Mouse (Mus musculus) myocyte (in vitro differentiated cells): ENCODE measurements around the gene Cyp2j12. TPM values are rescaled to one million over a fixed set of nuclear protein-coding genes. Genes with fewer than 3 reads are reported as not detected.
A peak's percentile ranks its signal among the peaks of the same experiment; 100 is the strongest.
"Not testable (repeated sequence)": the region's sequence is repeated elsewhere in the genome, so short reads cannot be mapped to it uniquely, and the experiment has no call there.

Experiments
- H3K27me3 ChIP-seq: one replicate; pipeline ENCODE4 v1.6.1; 2011; ENCODE audit not compliant: control insufficient read depth, insufficient read depth, insufficient read length
- H3K36me3 ChIP-seq: one replicate; pipeline ENCODE4 v1.6.1; 2011; ENCODE audit not compliant: control insufficient read depth, insufficient read depth
- H3K4me2 ChIP-seq: one replicate; pipeline ENCODE4 v1.6.1; 2011; ENCODE audit warnings: low read depth, control low read depth
- H3K4me3 ChIP-seq: one replicate; pipeline ENCODE4 v1.5.1; 2011; ENCODE audit warnings: mild to moderate bottlenecking, control low read depth, moderate library complexity
- H3K79me2 ChIP-seq: one replicate; pipeline ENCODE4 v1.6.1; 2011; ENCODE audit not compliant: control insufficient read depth, insufficient read depth
- H3ac ChIP-seq: one replicate; pipeline ENCODE4 v1.6.1; 2011; ENCODE audit not compliant: control insufficient read depth, insufficient read length
- CEBPB ChIP-seq: IDR thresholded peaks from 2 replicates; pipeline ENCODE4 v1.6.1; 2011; ENCODE audit warnings: mild to moderate bottlenecking, moderate library complexity; ENCODE audit not compliant: poor library complexity, insufficient read depth, severe bottlenecking
- E2F4 ChIP-seq: IDR thresholded peaks from one replicate; pipeline ENCODE4 v1.6.1; 2011; ENCODE audit warnings: mild to moderate bottlenecking, control low read depth, moderate library complexity; ENCODE audit not compliant: insufficient read depth
- MAX ChIP-seq: IDR thresholded peaks from one replicate; pipeline ENCODE4 v1.6.1; 2011; ENCODE audit warnings: low read depth, mild to moderate bottlenecking, control low read depth
- MYOD1 ChIP-seq, 3 experiments: IDR thresholded peaks; one replicate each; pipeline ENCODE4 v1.6.1; 2011; ENCODE audit warnings: control low read depth in 2 of 3, low read depth in 2 of 3, mild to moderate bottlenecking in 2 of 3, moderate library complexity in 1 of 3; ENCODE audit not compliant: insufficient read length in 2 of 3, control insufficient read depth in 1 of 3
- MYOG ChIP-seq, 3 experiments: IDR thresholded peaks; one replicate each; pipeline ENCODE4 v1.6.1; 2011; ENCODE audit warnings: control low read depth in 2 of 3, low read depth in 2 of 3, mild to moderate bottlenecking in 2 of 3; ENCODE audit not compliant: insufficient read length in 2 of 3, control insufficient read depth in 1 of 3, insufficient read depth in 1 of 3
- POLR2A ChIP-seq: IDR thresholded peaks from one replicate; pipeline ENCODE4 v1.6.1; 2011; ENCODE audit warnings: low read depth, mild to moderate bottlenecking, control low read depth, moderate library complexity; ENCODE audit not compliant: insufficient read length
- POLR2AphosphoS2 ChIP-seq: IDR thresholded peaks from one replicate; pipeline ENCODE4 v1.6.1; 2011; ENCODE audit warnings: low read depth, control low read depth; ENCODE audit not compliant: insufficient read length
- REST ChIP-seq: IDR thresholded peaks from one replicate; pipeline ENCODE4 v1.6.1; 2011; ENCODE audit warnings: mild to moderate bottlenecking, control low read depth, moderate library complexity; ENCODE audit not compliant: insufficient read depth, insufficient read length
- SRF ChIP-seq: IDR thresholded peaks from one replicate; pipeline ENCODE4 v1.6.1; 2011; ENCODE audit warnings: low read depth; ENCODE audit not compliant: control insufficient read depth, insufficient read length
- TCF12 ChIP-seq: IDR thresholded peaks from one replicate; pipeline ENCODE4 v1.6.1; 2011; ENCODE audit warnings: mild to moderate bottlenecking, control low read depth; ENCODE audit not compliant: poor library complexity, insufficient read depth, severe bottlenecking
- TCF3 ChIP-seq: IDR thresholded peaks from one replicate; pipeline ENCODE4 v1.6.1; 2011; ENCODE audit warnings: low read depth, control low read depth; ENCODE audit not compliant: insufficient read length
- USF1 ChIP-seq: IDR thresholded peaks from one replicate; pipeline ENCODE4 v1.6.1; 2011; ENCODE audit warnings: low read depth, mild to moderate bottlenecking, control low read depth, moderate library complexity
- polyA plus RNA-seq: library from polyadenylated mRNA; unstranded; fragments of >200 nt; fragmentation: generic; extraction: Trizol; gene quantifications from one replicate; pipeline ENCODE4 v1.2.1, GENCODE M21; 2012; ENCODE audit warnings: missing spikeins

Cyp2j12 gene
- polyA plus RNA-seq, 1 experiment, result not detected

GRCm38 (mm10) chr4:96161575-96161974, 20.6 kb upstream of the Cyp2j12 start:
- H3K4me2 ChIP-seq, result no peak overlapping the region
- no peak overlapping the region for H3K4me3 ChIP-seq
- TF ChIP-seq CEBPB (no peak), REST (no peak), POLR2AphosphoS2 (no peak), SRF (no peak), POLR2A (no peak), E2F4 (no peak), MAX (no peak), TCF3 (no peak), USF1 (no peak), MYOG (IDR thresholded peaks at IDR 0.05; ENCODE audit: control insufficient read depth in 1 of 3, insufficient read depth in 1 of 3, insufficient read length in 2 of 3, low read depth in 2 of 3) (no peak), MYOD1 (IDR thresholded peaks at IDR 0.05; ENCODE audit: control insufficient read depth in 1 of 3, insufficient read length in 2 of 3, low read depth in 2 of 3) (no peak), TCF12 (no peak)
- no peaks in the 10 kb centered on the region for H3K79me2 ChIP-seq
- no peaks in the 10 kb centered on the region for H3K36me3 ChIP-seq
- H3K27me3 ChIP-seq, result no peaks in the 10 kb centered on the region
- H3ac ChIP-seq, result no peak overlapping the region

GRCm38 (mm10) chr4:96139226-96139625, 1.7 kb downstream of the Cyp2j12 start:
- Histone ChIP-seq H3K36me3 (no peaks in the 10 kb centered on the region), H3K4me3 (no peak overlapping the region), H3ac (no peak overlapping the region), H3K79me2 (no peaks in the 10 kb centered on the region), H3K27me3 (no peaks in the 10 kb centered on the region), H3K4me2 (no peak overlapping the region)
- no peak for TF ChIP-seq POLR2AphosphoS2
- TF ChIP-seq USF1, result no peak
- no peak for TF ChIP-seq CEBPB
- TF ChIP-seq E2F4, result no peak
- TF ChIP-seq SRF, result no peak
- TF ChIP-seq MYOG (IDR thresholded peaks at IDR 0.05; ENCODE audit: control insufficient read depth in 1 of 3, insufficient read depth in 1 of 3, insufficient read length in 2 of 3, low read depth in 2 of 3), result no peak
- no peak for TF ChIP-seq MAX
- no peak for TF ChIP-seq TCF12
- no peak for TF ChIP-seq TCF3

GRCm38 (mm10) chr4:96134246-96134645, 6.7 kb downstream of the Cyp2j12 start:
- TF ChIP-seq POLR2A (no peak), SRF (no peak), TCF12 (no peak), USF1 (no peak), REST (no peak), CEBPB (no peak), MYOG (IDR thresholded peaks at IDR 0.05; ENCODE audit: control insufficient read depth in 1 of 3, insufficient read depth in 1 of 3, insufficient read length in 2 of 3, low read depth in 2 of 3) (no peak), MYOD1 (IDR thresholded peaks at IDR 0.05; ENCODE audit: control insufficient read depth in 1 of 3, insufficient read length in 2 of 3, low read depth in 2 of 3) (no peak), MAX (no peak), TCF3 (no peak), E2F4 (no peak), POLR2AphosphoS2 (no peak)
- H3K36me3 ChIP-seq, result no peaks in the 10 kb centered on the region
- no peak overlapping the region for H3K4me3 ChIP-seq
- no peaks in the 10 kb centered on the region for H3K79me2 ChIP-seq
- H3K4me2 ChIP-seq, result no peak overlapping the region
- H3K27me3 ChIP-seq, result no peaks in the 10 kb centered on the region
- H3ac ChIP-seq, result no peak overlapping the region

GRCm38 (mm10) chr4:96096841-96097240, 44.1 kb downstream of the Cyp2j12 start:
- H3ac ChIP-seq, result no peak overlapping the region
- no peaks in the 10 kb centered on the region for H3K36me3 ChIP-seq
- no peaks in the 10 kb centered on the region for H3K27me3 ChIP-seq
- H3K4me2 ChIP-seq, result peak overlapping the region; percentile 38
- no peak for TF ChIP-seq CEBPB
- no peak for TF ChIP-seq USF1
- TF ChIP-seq POLR2AphosphoS2, result no peak
- no peak for TF ChIP-seq MYOG (IDR thresholded peaks at IDR 0.05; ENCODE audit: control insufficient read depth in 1 of 3, insufficient read depth in 1 of 3, insufficient read length in 2 of 3, low read depth in 2 of 3)
- TF ChIP-seq TCF12, result no peak
- no peak for TF ChIP-seq REST
- TF ChIP-seq E2F4, result no peak
- no peak for TF ChIP-seq TCF3
- no peak for TF ChIP-seq SRF
- no peak for TF ChIP-seq MYOD1 (IDR thresholded peaks at IDR 0.05; ENCODE audit: control insufficient read depth in 1 of 3, insufficient read length in 2 of 3, low read depth in 2 of 3)
- no peak for TF ChIP-seq POLR2A
- no peak for TF ChIP-seq MAX
- H3K79me2 ChIP-seq, result no peaks in the 10 kb centered on the region
- H3K4me3 ChIP-seq, result no peak overlapping the region

- H3K27me3 ChIP-seq, result no peaks in the 10 kb centered on the region
- H3K36me3 ChIP-seq, result no peaks in the 10 kb centered on the region
- H3K4me2 ChIP-seq, result no peak overlapping the region
- H3K4me3 ChIP-seq, result no peak overlapping the region
- H3K79me2 ChIP-seq, result no peaks in the 10 kb centered on the region
- TF ChIP-seq POLR2AphosphoS2, result no peak
- TF ChIP-seq POLR2A, result no peak
- TF ChIP-seq MYOG (IDR thresholded peaks at IDR 0.05; ENCODE audit: control insufficient read depth in 1 of 3, insufficient read depth in 1 of 3, insufficient read length in 2 of 3, low read depth in 2 of 3), result no peak
- TF ChIP-seq SRF, result no peak
- TF ChIP-seq MYOD1 (IDR thresholded peaks at IDR 0.05; ENCODE audit: control insufficient read depth in 1 of 3, insufficient read length in 2 of 3, low read depth in 2 of 3), result no peak
- TF ChIP-seq CEBPB, result no peak
- H3ac ChIP-seq, result no peak overlapping the region
Measured at GRCm38 (mm10) chr4:96091869-96092268, 49.1 kb downstream of the Cyp2j12 start.

- H3K79me2 ChIP-seq, H3K4me2 ChIP-seq, H3K27me3 ChIP-seq, H3K36me3 ChIP-seq, H3ac ChIP-seq, H3K4me3 ChIP-seq: not testable (repeated sequence)
Measured at GRCm38 (mm10) chr4:96089356-96090048, 51.5 kb downstream of the Cyp2j12 start.
